Mouse (Mus musculus) midbrain, postnatal 0 days (tissue): ENCODE data around the gene Rnf167. TPM values are rescaled to one million over a fixed set of nuclear protein-coding genes. Genes with fewer than 3 reads are reported as not detected.

Experiments
- ATAC-seq: fragments of 200-750 bp; cut with Nextera tagmentation; 2 replicates; pipeline ENCODE4 v1.8.0; 2017; ENCODE audit warnings: moderate number of reproducible peaks, mild to moderate bottlenecking, moderate TSS enrichment, moderate library complexity; ENCODE audit not compliant: low FRiP score
- DNase-seq: peaks from one replicate; pipeline ENCODE4 v3.0.0-alpha.2; 2015; ENCODE audit warnings: low spot score
- H3K27ac ChIP-seq: fragments of 300-500 bp; sonication (generic); 2 replicates; pipeline ENCODE4 v1.5.1; 2014; ENCODE audit warnings: low read depth, mild to moderate bottlenecking, low read length, mixed read lengths
- H3K27me3 ChIP-seq: fragments of 300-500 bp; sonication (generic); 2 replicates; pipeline ENCODE4 v1.6.1; 2014; ENCODE audit warnings: low read length, control low read depth, mixed read lengths; ENCODE audit not compliant: insufficient read depth
- H3K36me3 ChIP-seq: fragments of 300-500 bp; sonication (generic); 2 replicates; pipeline ENCODE4 v1.6.1; 2014; ENCODE audit warnings: low read length, control low read depth, mixed read lengths; ENCODE audit not compliant: insufficient read depth
- H3K4me1 ChIP-seq: fragments of 300-500 bp; sonication (generic); 2 replicates; pipeline ENCODE4 v1.6.1; 2014; ENCODE audit warnings: mild to moderate bottlenecking, control low read depth, antibody characterized with exemption, low read length, mixed read lengths; ENCODE audit not compliant: insufficient read depth
- H3K4me2 ChIP-seq: fragments of 300-500 bp; sonication (generic); 2 replicates; pipeline ENCODE4 v1.6.1; 2014; ENCODE audit warnings: low read depth, mild to moderate bottlenecking, low read length, mixed read lengths; ENCODE audit not compliant: poor library complexity, severe bottlenecking
- H3K4me3 ChIP-seq: fragments of 300-500 bp; sonication (generic); 2 replicates; pipeline ENCODE4 v1.5.1; 2014; ENCODE audit warnings: low read depth, mild to moderate bottlenecking, low read length, moderate library complexity
- H3K9ac ChIP-seq: fragments of 300-500 bp; sonication (generic); replicated peaks from 2 replicates; pipeline ENCODE4 v1.6.1; 2014; ENCODE audit warnings: mild to moderate bottlenecking, low read length, moderate library complexity, mixed read lengths; ENCODE audit not compliant: poor library complexity, severe bottlenecking
- H3K9me3 ChIP-seq: fragments of 300-500 bp; sonication (generic); 2 replicates; pipeline ENCODE4 v1.6.1; 2016; ENCODE audit warnings: low read length, control low read depth
- CTCF ChIP-seq: IDR thresholded peaks from 2 replicates; pipeline ENCODE4 v1.5.1; 2016; ENCODE audit warnings: antibody characterized with exemption, mild to moderate bottlenecking
- WGBS: fragments of 180-500 bp; shearing (Covaris S2); extraction: QIAGEN DNeasy Blood & Tissue Kit; methylation state at CpG from one replicate; pipeline ENCODE4 v1.1.7; 2014; 5-methylcytosine and 5-hydroxymethylcytosine counted together
- polyA plus RNA-seq: library from polyadenylated mRNA; unstranded; fragments of >200 nt; fragmentation: Nextera tagmentation; extraction: Ambion mirVana; gene quantifications from 2 replicates; pipeline ENCODE4 v1.2.1, GENCODE M21; 2015
- total RNA-seq: library from RNA; depleted of rRNA; stranded (reverse); fragments of >200 nt; gene quantifications from 2 replicates; pipeline ENCODE4 v1.2.3, GENCODE M21; 2014

The Rnf167 gene
- total and polyA plus RNA-seq, 2 experiments from 2014 or later, result 74.4 to 97.2 TPM

DNA sequence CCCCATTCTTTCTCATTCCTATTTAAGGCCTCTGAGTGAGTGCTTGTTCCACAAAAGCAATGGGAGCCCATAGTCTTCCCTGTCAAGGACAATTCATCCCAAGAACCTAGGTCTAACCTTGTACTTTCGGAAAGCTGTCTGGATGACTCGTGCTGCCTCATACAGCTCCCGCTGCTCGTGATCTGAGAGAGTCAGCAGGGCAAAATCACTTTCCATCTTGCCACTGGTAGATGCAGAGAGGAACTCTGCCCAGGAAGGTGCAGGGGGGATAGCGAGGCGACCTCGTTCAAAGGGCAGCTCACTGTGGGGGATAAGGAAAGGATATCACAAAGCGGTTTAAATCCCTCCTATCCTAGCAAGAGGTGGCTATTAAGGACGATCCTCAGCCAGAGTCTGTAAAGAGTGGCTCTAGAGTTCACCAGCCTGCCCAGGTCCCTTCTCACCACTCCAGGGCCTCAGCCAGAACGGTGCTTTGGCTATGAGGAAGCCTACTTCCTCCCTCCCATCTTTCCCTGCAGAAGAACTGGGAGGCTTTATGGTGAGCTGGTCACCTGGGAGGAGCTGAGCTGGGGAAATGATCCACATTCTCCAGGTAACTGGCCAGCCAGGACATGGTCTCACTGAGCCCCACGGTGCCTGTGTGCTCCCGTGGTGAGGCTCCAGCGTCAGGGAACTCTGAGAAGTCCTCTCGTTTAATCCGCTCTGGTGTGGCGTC, 24.5 kb downstream of the Rnf167 start:
- H3K27me3 ChIP-seq, result no peaks in the 10 kb centered on the region
- no peak overlapping the region for H3K27ac ChIP-seq
- H3K9ac ChIP-seq, result 0 out of 2 replicates have a peak overlapping the region, but pooled peaks have one; percentile 72
- no peaks in the 10 kb centered on the region for H3K9me3 ChIP-seq
- H3K4me3 ChIP-seq, result no peak overlapping the region
- ATAC-seq (no peak), DNase-seq (no peak)
- no peak for TF ChIP-seq CTCF
- 76% methylated on average over 16 of the region's 16 CpGs for WGBS
- H3K4me1 ChIP-seq, result 0 out of 2 replicates have a peak, but pooled peaks cover 6% of the 10 kb centered on the region
- no peak overlapping the region for H3K4me2 ChIP-seq
- H3K36me3 ChIP-seq, result peaks cover 22% of the 10 kb centered on the region

GRCm38 (mm10) chr11:70674014-70674413, 27.0 kb downstream of the Rnf167 start:
- DNase-seq (no peak), ATAC-seq (no peak)
- no peak overlapping the region for H3K9ac ChIP-seq
- H3K4me3 ChIP-seq, result no peak overlapping the region
- no peak overlapping the region for H3K4me2 ChIP-seq
- WGBS, result 46% methylated on average over 6 of the region's 6 CpGs
- H3K27me3 ChIP-seq, result no peaks in the 10 kb centered on the region
- 0 out of 2 replicates have a peak, but pooled peaks cover 6% of the 10 kb centered on the region for H3K4me1 ChIP-seq
- H3K36me3 ChIP-seq, result peaks cover 37% of the 10 kb centered on the region
- no peak overlapping the region for H3K27ac ChIP-seq
- H3K9me3 ChIP-seq, result no peaks in the 10 kb centered on the region
- no peak for TF ChIP-seq CTCF

GRCm38 (mm10) chr11:70674501-70674900, 27.5 kb downstream of the Rnf167 start:
- 71% methylated on average over 11 of the region's 11 CpGs for WGBS
- H3K36me3 ChIP-seq, result peaks cover 41% of the 10 kb centered on the region
- H3K9me3 ChIP-seq, result no peaks in the 10 kb centered on the region
- H3K4me3 ChIP-seq, result no peak overlapping the region
- no peak for DNase-seq
- H3K4me1 ChIP-seq, result 0 out of 2 replicates have a peak, but pooled peaks cover 6% of the 10 kb centered on the region
- H3K9ac ChIP-seq, result no peak overlapping the region
- H3K27me3 ChIP-seq, result no peaks in the 10 kb centered on the region
- ATAC-seq, result no peak
- no peak for TF ChIP-seq CTCF
- no peak overlapping the region for H3K4me2 ChIP-seq
- no peak overlapping the region for H3K27ac ChIP-seq

- Histone ChIP-seq H3K27ac (no peak overlapping the region), H3K9ac (no peak overlapping the region), H3K4me1 (no peaks in the 10 kb centered on the region), H3K36me3 (peaks cover 56% of the 10 kb centered on the region), H3K9me3 (no peaks in the 10 kb centered on the region), H3K4me3 (no peak overlapping the region), H3K4me2 (no peak overlapping the region), H3K27me3 (no peaks in the 10 kb centered on the region)
- DNase-seq (no peak), ATAC-seq (no peak)
- no peak for TF ChIP-seq CTCF
- WGBS, result 88% methylated on average over 9 of the region's 9 CpGs
Observed at GRCm38 (mm10) chr11:70678092-70678491, 31.1 kb downstream of the Rnf167 start.

- Histone ChIP-seq H3K4me3 (no peak overlapping the region), H3K36me3 (peaks cover 60% of the 10 kb centered on the region), H3K9me3 (no peaks in the 10 kb centered on the region), H3K27ac (no peak overlapping the region), H3K4me1 (no peaks in the 10 kb centered on the region), H3K9ac (no peak overlapping the region), H3K4me2 (no peak overlapping the region), H3K27me3 (no peaks in the 10 kb centered on the region)
- DNase-seq (no peak), ATAC-seq (no peak)
- 76% methylated on average over 2 of the region's 2 CpGs for WGBS
- no peak for TF ChIP-seq CTCF
Observed at GRCm38 (mm10) chr11:70678576-70678975, 31.5 kb downstream of the Rnf167 start.

- no peak overlapping the region for H3K4me3 ChIP-seq
- H3K27ac ChIP-seq, result no peak overlapping the region
- no peaks in the 10 kb centered on the region for H3K4me1 ChIP-seq
- TF ChIP-seq CTCF, result no peak
- H3K4me2 ChIP-seq, result no peak overlapping the region
- H3K27me3 ChIP-seq, result no peaks in the 10 kb centered on the region
- DNase-seq (no peak), ATAC-seq (no peak)
- peaks cover 61% of the 10 kb centered on the region for H3K36me3 ChIP-seq
- no peak overlapping the region for H3K9ac ChIP-seq
- 95% methylated on average over 8 of the region's 8 CpGs for WGBS
- no peaks in the 10 kb centered on the region for H3K9me3 ChIP-seq
Observed at GRCm38 (mm10) chr11:70679361-70679760, 32.3 kb downstream of the Rnf167 start.
